8 mouse cellular contexts compared by ENCODE assay signal in the genomic region with DNA sequence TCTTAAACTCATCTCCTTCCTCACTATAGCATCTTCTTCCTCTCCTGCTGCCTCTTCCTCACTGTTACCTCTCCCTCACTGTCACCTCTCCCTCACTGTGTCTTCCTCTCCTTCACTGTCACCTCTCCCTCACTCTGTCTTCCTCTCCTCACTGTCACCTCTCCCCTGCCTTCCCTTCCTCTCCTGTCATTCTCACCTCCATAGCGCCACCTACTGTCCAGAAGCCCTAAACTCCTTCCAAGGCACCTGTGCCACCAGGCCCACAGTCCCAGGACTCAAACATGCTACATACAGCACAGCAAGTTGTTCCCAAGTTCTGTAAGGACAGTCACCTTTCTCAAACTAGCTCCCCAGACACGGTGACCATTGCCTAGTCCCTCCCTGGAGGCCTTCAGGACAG. TPM values are rescaled to one million over a fixed set of nuclear protein-coding genes. Genes with fewer than 3 reads are reported as not detected.
DNase-seq lines count a peak whose midpoint lies in the region; ATAC-seq and TF ChIP-seq lines count a peak whose summit lies in the region.

No protein-coding gene starts in this region.

- no peaks in the 10 kb centered on the region for H3K4me1 ChIP-seq in limb, embryonic 14.5 days (ENCODE audit: control insufficient read depth, insufficient read depth, low read length)
- H3K4me1 ChIP-seq in neural tube, embryonic 13.5 days (replicated peaks), result no peaks in the 10 kb centered on the region
- no peaks in the 10 kb centered on the region; the same call in 1 of the 2 replicates for H3K4me1 ChIP-seq in testis, adult 2 months (ENCODE audit: control insufficient read depth, insufficient read depth, low read length)

- no peak for ATAC-seq in Patski
- ATAC-seq in limb, embryonic 14.5 days (ENCODE audit: low FRiP score, low read depth), result no peak
- ATAC-seq in neural tube, embryonic 13.5 days (ENCODE audit: low read depth), result 0 out of 2 replicates have a peak, but pooled peaks have one; percentile 47

- POLR2A ChIA-PET in Patski (lab: Charles Lee), result no interaction called here

- no peaks in the 10 kb centered on the region for H3K9me3 ChIP-seq in limb, embryonic 14.5 days (ENCODE audit: control insufficient read depth, low read length)
- no peaks in the 10 kb centered on the region for H3K9me3 ChIP-seq in neural tube, embryonic 13.5 days

- H3K27me3 ChIP-seq in Patski, result no peaks in the 10 kb centered on the region
- H3K27me3 ChIP-seq in limb, embryonic 14.5 days (ENCODE audit: control insufficient read depth, insufficient read depth, low read length), result no peaks in the 10 kb centered on the region
- no peaks in the 10 kb centered on the region for H3K27me3 ChIP-seq in neural tube, embryonic 13.5 days
- H3K27me3 ChIP-seq in testis, adult 2 months (ENCODE audit: control insufficient read depth, insufficient read depth, low read length), result no peaks in the 10 kb centered on the region

- TF ChIP-seq POLR2A in limb, embryonic 14.5 days (IDR thresholded peaks at IDR 0.05; ENCODE audit: borderline replicate concordance, extremely low read depth, insufficient read depth, insufficient read length), result no peak
- no peak for TF ChIP-seq POLR2A in testis, adult 2 months (IDR thresholded peaks at IDR 0.05; ENCODE audit: control insufficient read depth, low read depth, low read length)

- no peak overlapping the region for H3K4me3 ChIP-seq in limb, embryonic 14.5 days (replicated peaks; ENCODE audit: low read length)
- no peak overlapping the region for H3K4me3 ChIP-seq in neural tube, embryonic 13.5 days
- no peak overlapping the region for H3K4me3 ChIP-seq in testis, adult 2 months (ENCODE audit: control insufficient read depth, low read depth, low read length)

- no peak overlapping the region for H3K27ac ChIP-seq in limb, embryonic 14.5 days (replicated peaks; ENCODE audit: low read depth, low read length)
- no peak overlapping the region for H3K27ac ChIP-seq in neural tube, embryonic 13.5 days (replicated peaks)
- H3K27ac ChIP-seq in testis, adult 2 months (ENCODE audit: control insufficient read depth, insufficient read depth, low read depth, low read length), result no peak overlapping the region

- WGBS in limb, embryonic 14.5 days, result 2% methylated on average over 2 of the region's 2 CpGs
- WGBS in neural tube, embryonic 13.5 days, result 6% methylated on average over 2 of the region's 2 CpGs

- H3K4me2 ChIP-seq in limb, embryonic 14.5 days (replicated peaks; ENCODE audit: low read depth, low read length, severe bottlenecking), result no peak overlapping the region
- H3K4me2 ChIP-seq in neural tube, embryonic 13.5 days, result no peak overlapping the region

- in situ Hi-C loops in Patski (cut with MboI; ENCODE audit: low pct_unique_long_range_greater_than_20kb), result loop anchor here (5.0 kb wide), 1 partner anchor 150 kb away; no protein-coding TSS in a partner anchor

- intact Hi-C loops in gastrocnemius, postnatal 36 days (cut with DNase I), result loop anchor here (1.0 kb wide), 2 partner anchors 62 to 147 kb away; no protein-coding TSS in a partner anchor

- CTCF ChIA-PET in Patski (lab: Charles Lee), result interaction anchor here (0.7 to 2.9 kb wide), 7 partner anchors 12 to 149 kb away, joined by 3 to 14 read pairs (median 5); no protein-coding TSS in a partner anchor

- DNase-seq in 3T3-L1 (ENCODE audit: low read depth, low spot score) (peak; percentile 84), Patski (ENCODE audit: low read depth, low spot score) (no peak)
- DNase-seq in cerebellum, adult 9-11 months, result peak; percentile 84
- peak; percentile 46 to 75 for DNase-seq in gastrocnemius, postnatal 36 days
- DNase-seq in kidney, adult 8-10 months, result peak; percentile 53 to 83
- DNase-seq in limb, embryonic 14.5 days (ENCODE audit: low spot score), result peak; percentile 47

- H3K9ac ChIP-seq in limb, embryonic 14.5 days (ENCODE audit: low read depth, low read length, severe bottlenecking), result no peak overlapping the region
- H3K9ac ChIP-seq in neural tube, embryonic 13.5 days, result no peak overlapping the region

- TF ChIP-seq CTCF in Patski (IDR thresholded peaks at IDR 0.05), result peak; percentile 89
- TF ChIP-seq CTCF in testis, adult 2 months (IDR thresholded peaks at IDR 0.05; ENCODE audit: control insufficient read depth, insufficient read depth, insufficient replicate concordance, low read depth, low read length), result peak; percentile 83; the same call in 1 of the 2 replicates

- no peaks in the 10 kb centered on the region for H3K36me3 ChIP-seq in limb, embryonic 14.5 days (ENCODE audit: control insufficient read depth, insufficient read depth, low read length)
- no peaks in the 10 kb centered on the region for H3K36me3 ChIP-seq in neural tube, embryonic 13.5 days
- no peaks in the 10 kb centered on the region for H3K36me3 ChIP-seq in testis, adult 2 months (ENCODE audit: control insufficient read depth, insufficient read depth, low read length)

RNA-seq across cellular contexts. Expression of a gene that starts 19.0 kb away (rescaled TPM):
- 6.9 TPM for polyA plus RNA-seq in Patski (2021)
- 1 to 10 TPM; 4.7 to 5.7 TPM for total RNA-seq in gastrocnemius, postnatal 36 days (2021)
- polyA plus RNA-seq in limb, embryonic 14.5 days (2012; rRNA removed), result 5.4 and 9.2 TPM in 2 replicates
- 4.7 and 7.2 TPM in 2 replicates for polyA plus RNA-seq in limb, embryonic 14.5 days (2014; fragmentation: Nextera tagmentation; extraction: Ambion mirVana)
- polyA plus RNA-seq in neural tube, embryonic 13.5 days (2015; fragmentation: Nextera tagmentation; extraction: Ambion mirVana), result 7.1 and 8.5 TPM in 2 replicates
- 40.0 and 41.5 TPM in 2 replicates for polyA plus RNA-seq in testis, adult 2 months (2012; rRNA removed)
